Mouse (Mus musculus): ENCODE measurements around the gene Apbb2.

Gene Apbb2

DNA sequence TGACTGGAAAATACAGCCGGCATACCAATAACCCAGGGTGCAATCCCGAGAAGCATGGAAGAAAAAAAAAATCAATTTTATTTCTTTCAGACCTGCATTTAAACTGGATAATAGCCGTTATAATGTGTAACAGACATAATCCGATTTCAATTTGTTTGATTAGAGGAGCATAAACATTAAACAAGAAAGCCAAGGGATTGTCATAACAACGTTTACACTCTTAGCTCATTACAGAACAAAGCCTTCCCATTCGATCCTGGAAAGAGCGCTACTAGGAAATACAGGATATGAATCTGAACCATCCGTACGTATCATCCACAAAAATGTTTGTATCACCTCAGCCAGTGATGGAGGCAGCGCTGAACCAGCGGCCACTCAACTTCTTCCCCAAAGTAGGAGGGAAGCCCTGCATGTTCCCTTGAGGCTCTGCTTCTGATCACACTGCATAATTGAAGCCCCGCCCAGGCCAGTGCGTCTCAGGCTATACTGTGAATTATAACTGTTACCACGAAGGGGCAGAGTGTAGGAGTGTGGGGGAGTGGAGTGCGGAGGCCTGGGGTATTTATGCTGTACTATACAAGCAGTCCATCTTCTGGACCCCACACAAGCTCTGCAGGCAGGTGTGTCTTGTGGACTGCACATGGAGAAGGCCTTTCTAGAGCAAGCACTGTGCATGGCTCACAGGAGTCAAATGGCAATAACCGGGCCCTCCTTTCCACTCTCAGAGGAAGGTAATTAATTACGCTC is 278.1 kb downstream of the Apbb2 start:
- DNase-seq (ENCODE audit: low spot score in 2 of 2) = no peak

DNA sequence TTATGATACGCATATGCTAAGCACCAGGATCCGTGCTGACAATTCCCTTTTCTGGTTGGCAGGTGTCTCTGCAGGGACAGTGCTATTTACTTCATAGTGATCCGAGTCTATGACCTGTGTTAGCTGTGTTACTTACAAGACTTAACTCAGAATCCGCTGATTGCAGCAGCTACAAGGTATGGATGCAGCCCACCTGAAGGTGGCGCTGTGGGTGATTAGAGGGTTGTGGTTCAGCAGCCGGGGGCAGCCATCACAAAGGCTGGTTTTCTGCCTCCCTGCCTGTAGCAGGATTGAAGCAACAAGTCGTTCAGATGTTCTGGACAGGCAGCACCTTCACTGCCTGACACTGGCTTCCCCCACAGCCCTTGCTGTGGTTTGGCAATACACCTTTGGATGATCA is 280.0 kb downstream of the Apbb2 start:
- DNase-seq (ENCODE audit: low spot score in 2 of 2) = peak in 1 of 2 experiments; percentile 45

DNA sequence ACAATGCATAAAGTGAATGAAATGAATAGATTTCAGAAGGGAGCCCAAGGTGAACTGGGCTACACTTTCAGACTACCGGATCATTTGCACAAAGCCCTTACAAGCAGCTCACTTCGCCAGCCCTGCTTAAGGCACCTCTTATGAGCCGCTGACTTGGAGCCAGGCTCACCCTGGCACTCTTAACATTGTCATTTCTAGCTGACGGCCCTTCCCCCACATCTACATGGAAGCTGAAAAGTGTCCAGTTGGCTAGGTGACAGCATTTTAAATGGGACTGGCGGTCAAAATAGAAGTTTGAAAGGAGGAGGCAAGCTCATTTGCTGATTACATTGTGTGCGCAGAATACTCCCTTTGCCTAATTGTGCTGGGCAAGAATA is 280.6 kb downstream of the Apbb2 start:
- DNase-seq (ENCODE audit: low spot score in 2 of 2) = no peak

DNA sequence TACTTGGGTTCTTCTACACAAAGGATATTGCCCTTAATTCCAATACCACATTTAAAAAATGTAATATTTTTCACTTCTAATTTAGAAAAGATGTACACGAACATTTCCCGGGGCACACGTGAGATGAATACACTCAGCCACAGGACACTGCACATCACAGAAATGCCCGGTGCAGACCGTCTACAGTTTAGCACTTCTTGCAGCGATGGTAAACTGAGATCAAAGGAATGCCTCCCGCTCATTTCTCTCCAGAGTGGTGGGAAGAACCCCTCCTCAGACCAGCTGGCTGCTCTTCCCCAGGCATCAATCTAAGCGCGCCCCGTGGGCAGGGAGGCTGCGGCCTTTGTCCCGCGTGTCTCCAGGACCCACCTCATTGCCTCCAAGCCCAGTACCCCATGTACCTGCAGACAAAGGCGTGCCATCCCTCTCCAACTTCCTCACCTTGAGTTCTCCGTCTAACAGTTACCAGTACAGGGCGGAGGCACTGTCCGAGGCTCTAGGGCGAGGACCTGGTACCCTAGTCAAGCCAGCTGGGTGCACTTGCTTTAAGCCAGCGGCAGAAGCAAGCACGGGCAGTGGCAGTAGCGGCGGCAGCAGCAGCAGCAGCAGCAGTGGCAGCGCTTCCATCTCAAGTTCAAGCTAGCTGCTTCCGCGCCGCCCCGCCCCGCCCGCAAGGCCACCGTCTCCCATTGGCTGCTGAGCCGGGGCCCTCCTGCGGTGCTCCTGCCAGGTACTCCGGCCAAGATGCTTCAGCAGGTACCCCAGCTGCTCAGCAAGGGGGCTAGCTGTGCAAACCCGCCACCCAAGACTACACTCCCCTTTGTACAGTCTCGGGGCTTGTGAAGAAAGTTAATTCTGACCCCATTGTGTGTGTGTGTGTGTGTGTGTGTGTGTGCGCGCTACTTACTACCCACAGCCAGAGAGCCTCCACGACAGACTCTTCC is 281.3 kb downstream of the Apbb2 start:
- DNase-seq (ENCODE audit: low spot score in 2 of 2) = peak; percentile 12 to 36

DNA sequence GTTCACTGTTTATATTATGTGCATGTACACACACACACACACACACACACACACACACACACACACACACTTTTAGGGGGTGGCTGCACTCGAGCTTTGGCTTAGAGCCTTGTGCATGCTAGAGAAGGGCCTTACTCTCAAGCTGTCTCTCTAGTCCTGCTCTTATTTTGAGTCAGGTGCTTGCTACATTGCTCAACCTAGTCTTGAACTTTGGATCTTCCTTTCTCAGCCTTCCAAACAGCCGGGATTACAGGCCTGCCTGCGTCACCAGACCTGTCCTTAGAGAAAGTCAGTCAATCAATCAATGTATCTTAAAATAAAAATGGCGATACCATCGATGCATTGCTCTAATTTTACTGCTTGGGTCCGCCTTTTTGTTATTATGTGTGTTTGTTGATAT is 287.8 kb downstream of the Apbb2 start:
- DNase-seq (ENCODE audit: low spot score in 2 of 2) = no peak

DNA sequence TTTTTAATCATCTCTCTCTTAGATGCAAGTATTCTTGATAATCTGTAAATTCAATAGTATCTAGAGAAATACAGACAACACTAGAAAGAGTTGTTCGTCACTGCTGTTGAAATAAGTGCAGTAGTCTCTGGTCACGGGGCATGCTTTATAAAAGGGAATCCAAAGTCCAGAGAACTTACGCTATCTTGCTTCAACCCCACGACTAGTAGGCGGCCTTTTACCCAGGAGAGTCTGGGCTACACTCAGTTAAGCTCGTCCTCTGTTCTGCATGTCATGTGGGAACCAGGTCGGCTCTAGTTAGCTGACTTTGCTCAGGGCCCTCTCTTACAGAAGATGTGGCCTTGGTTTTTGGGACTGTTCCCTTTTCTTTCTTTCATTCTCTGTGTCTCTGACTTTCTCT is 289.8 kb downstream of the Apbb2 start:
- no peak for DNase-seq (ENCODE audit: low spot score in 2 of 2)

DNA sequence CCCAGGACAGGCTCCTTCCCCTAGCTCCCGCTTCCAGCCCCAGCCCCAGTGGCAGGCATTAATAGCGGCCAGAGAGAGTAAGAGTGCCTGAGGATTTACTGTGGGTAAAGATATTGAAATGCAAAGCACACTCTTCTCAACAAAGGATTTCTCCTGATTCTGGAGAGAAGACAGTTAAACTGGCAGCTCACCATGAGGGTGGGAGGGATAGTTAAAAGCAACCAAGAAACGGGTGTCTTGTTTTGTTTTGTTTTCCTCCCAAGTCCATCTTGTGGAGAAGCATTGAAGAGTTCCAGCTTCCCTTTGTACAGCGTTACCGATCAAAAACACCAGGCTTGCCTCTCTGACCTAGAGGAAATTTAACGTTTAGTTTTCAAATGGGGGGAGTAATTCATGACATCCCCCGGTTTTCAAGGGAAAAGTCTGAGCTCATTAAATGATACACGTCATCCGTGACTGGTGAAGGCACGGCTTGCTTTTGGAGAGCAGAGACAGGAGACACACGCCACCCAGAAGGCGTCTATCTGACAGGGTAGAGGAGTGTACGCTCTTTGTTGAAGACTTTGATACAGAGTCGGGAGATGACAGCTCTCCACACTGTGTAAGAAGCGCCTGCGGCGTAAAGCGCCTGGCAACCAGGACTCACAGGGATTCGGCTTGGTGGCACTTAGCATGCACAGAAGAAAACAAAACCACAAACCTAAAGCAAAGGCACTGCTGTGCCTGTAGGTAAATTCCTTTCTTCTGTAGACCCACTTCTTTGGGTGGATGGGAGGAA is 290.4 kb downstream of the Apbb2 start:
- DNase-seq (ENCODE audit: low spot score in 2 of 2) = no peak

DNA sequence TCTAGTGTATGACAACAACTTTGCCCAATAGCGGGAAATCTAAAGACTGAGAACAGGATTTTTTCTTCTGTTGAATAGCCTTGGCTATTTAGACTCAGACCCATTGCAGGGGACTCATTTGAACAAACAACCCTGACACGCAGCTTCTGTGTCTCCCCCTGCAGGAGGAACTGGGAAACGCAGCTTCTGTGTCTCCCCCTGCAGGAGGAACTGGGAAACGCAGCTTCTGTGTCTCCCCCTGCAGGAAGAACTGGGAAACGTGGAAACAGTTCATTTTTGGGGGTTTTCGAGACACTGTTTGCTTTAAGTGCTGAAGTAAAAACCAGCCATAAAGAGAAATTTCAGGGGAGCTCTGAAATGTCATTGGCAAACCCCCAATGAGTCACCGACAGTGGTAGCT is 292.2 kb downstream of the Apbb2 start:
- no peak for DNase-seq (ENCODE audit: low spot score in 2 of 2)

DNA sequence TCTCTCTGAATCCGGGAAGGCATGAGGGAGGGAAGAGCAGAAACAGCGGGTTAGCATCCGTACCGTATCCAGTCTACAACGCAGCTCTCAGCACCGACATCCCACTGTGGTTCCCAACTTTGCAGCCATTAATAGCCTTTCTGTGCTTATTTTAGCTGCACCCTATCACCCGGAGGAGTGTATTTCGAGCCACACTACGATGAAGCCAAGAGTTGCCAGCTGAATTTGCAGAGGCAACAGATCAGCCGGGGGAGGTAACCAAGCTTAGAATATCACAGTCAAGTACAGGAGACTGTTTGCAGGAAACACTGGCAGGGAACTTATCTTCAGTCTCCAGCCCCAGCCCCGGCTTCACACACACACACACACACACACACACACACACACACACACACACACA is 295.0 kb downstream of the Apbb2 start:
- DNase-seq (ENCODE audit: low spot score in 2 of 2) = no peak

DNA sequence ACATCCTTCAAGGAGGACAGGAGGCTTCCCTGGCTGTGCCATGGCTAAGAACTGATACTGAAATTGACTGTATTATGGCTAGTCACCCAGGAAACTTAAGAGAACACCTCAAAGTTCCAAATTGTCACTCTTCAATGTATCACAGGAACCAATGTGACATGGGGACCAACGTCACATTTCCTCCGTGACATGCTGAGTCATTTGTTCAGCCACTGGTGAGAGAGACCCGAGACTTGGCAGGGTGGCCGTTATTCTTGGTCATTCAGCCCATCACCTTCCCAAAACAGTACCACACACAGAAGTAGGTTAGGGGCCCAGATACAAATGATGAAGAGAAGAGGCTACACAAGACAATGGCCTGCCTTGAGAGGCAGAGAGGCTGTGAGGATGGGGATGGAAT is 295.5 kb downstream of the Apbb2 start:
- DNase-seq (ENCODE audit: low spot score in 2 of 2) = no peak

DNA sequence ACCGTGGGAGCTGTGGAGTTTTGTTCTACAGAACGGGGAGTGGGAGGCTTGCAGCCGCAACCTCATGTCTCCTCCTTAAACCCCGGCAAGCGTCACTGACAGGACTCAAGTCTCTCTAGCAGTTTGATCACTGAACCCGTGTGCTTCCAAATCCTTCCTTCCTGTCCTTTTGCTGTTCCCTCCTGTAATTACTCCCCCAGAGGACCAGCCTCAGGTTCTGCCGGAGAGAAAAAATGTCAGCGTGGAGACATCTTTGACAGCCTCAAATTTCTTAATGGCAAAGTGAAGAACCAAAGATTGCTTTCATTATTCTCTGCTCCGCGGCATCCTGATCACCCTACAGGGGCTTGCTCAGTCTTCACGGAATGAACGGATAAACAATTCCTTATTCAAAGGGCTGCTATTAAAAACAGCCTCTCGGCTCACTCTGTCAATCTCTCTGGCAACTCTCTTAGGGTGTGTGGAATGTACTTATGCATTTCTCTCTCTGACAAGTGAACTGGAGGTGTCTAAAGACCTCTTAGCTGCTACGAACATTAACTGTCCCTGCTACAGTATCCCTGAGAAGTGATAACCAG is 298.7 kb downstream of the Apbb2 start:
- no peak for DNase-seq (ENCODE audit: low spot score in 2 of 2)

DNA sequence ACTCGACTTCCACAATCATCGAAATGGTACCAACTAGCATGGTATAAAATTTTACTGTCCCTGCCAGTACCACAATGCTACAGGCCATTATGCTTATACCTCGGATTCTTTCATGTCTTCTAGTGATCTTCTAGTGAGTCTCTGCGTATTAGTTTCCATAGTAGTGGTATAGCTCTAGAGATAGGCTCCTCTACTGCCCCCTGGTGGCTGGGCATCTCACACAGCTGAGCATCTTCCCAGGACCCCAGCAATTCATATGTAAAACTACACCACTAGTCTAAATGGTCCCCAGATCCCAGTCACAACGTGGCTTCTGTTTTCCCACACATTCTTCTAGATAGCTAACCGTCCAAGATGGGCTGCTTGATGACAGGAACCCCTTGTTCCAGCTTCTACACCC is 299.2 kb downstream of the Apbb2 start:
- DNase-seq (ENCODE audit: low spot score in 2 of 2) = peak; percentile 39 to 83

DNA sequence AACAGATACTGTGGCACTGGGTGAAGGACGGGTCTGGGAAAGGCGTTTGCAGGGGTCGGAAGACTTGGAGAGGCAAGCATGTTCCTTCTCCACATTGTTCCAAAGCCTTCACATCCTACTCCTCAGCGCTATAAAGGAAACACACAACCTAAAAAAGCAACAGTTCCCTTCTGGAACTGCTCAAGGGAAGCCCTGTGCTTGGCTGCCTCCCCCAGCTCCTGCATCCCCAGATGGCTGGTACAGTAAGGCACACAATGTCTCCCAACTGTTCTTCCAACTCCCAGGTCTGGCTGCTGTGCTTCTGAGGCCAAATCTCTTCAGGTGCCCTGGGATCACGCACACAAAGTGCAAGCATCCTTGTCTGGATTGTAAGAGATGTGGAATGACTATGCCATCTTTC is 302.8 kb downstream of the Apbb2 start:
- DNase-seq (ENCODE audit: low spot score in 2 of 2) = no peak

DNA sequence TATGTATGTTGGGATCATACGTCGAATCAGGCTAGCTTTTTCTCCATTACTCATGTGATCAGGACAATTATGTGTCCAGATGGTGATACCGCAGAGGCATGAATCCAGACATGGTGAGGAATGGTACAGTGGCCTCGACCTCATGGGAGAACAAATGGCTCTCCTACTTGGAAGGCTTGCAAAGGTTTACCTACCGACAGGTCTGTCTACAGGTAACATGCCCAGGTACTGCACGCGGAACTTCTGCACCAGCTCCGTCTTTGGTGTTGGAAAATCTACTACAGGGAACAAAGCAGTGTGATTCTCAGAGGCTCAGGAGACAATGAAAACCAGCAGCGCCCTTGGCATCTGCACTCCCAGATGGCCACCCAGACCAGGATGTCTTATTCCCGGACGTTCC is 307.8 kb downstream of the Apbb2 start:
- no peak for DNase-seq (ENCODE audit: low spot score in 2 of 2)

DNA sequence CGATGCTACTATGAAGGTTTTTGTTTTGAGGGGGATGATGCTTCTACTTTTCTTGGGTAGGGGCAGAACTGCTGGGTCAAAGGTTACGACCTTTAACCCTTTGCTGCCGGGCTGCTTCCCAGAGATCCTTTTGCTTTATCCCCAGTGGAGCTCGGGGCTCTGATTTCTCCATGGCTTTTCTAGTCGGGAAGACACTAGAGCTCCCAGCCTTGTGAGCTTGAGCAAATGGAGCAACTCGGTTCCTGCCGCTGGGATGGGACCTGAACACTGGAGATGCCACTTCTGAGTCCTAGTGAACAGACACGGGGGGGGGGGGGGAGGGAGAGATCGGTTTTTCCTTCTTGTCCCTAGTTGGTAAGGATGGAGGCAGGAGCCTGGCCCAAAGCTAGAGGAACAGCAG is 308.3 kb downstream of the Apbb2 start:
- no peak for DNase-seq (ENCODE audit: low spot score in 2 of 2)

DNA sequence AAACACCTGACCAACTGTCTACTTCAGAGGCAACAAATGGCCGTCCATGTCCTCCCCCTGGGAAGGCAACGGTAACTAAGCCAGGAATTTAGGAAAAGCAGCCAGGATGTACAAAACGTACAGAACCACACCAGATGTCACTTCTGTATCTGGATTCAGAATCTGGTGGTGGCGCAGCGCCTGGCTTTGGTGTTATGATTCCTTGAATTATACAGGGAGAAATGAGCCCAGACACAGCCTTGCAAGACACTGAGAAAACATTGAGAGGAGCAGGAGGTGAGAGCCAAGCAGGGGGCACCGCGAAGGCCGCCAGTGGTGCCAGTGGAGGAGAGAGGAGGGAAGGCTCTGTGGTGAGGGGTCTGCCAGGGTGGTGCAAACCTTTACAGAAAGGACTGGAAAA is 313.1 kb downstream of the Apbb2 start:
- no peak for DNase-seq (ENCODE audit: low spot score in 2 of 2)

DNA sequence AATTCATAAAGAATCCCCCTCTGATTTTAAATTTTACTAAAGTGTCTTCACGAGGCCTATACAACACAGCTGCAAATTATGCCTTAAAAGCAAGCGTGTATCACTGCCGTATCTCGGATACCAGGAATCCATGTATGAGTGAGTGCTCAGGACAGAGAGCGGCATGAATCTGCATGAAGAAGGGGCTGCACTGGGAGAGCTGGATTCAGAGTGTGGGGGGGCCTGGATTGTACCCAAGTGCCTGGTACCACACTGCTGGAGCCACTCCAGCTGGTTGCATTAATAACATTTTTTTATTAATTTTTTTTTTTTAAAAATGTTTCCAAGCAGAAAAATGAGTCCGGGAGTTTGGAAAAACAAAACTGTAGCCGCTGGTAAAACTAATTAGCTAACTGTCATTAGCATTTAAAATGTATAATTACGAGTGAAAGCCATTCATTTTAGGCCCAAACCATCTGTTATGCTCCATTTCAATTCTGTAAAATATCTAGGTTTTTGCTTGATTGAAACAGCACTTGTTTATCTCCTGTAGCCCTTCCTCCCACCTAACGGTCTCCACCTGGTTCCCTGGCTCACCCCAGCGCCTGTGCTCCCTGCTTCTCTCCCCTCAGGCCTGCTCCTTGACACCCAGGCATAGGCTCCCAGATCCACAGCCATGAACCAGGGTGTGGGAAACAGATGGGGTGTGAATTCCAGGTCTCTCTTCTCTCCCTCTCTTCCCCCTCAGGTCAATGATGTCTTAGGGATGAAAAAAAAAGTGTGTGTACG is 314.1 kb downstream of the Apbb2 start:
- DNase-seq (ENCODE audit: low spot score in 2 of 2) = no peak

DNA sequence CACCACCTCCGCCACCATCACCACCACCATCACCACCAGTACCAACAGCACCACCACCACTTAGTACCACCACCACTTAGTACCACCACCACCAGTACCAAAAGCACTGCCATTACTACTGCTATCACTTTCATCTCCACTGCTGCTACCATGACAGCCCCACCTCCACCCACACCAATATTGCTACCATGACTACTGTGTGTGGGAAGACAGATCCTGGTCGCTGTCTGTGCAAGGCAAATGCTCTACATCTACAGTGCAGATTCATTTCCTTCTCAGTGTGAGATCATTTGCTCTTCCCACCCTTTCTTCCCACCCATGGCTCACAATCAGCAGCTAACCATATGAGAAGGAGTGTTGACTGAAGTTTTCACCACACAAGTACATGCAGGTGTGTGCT is 315.7 kb downstream of the Apbb2 start:
- DNase-seq (ENCODE audit: low spot score in 2 of 2) = no peak

DNA sequence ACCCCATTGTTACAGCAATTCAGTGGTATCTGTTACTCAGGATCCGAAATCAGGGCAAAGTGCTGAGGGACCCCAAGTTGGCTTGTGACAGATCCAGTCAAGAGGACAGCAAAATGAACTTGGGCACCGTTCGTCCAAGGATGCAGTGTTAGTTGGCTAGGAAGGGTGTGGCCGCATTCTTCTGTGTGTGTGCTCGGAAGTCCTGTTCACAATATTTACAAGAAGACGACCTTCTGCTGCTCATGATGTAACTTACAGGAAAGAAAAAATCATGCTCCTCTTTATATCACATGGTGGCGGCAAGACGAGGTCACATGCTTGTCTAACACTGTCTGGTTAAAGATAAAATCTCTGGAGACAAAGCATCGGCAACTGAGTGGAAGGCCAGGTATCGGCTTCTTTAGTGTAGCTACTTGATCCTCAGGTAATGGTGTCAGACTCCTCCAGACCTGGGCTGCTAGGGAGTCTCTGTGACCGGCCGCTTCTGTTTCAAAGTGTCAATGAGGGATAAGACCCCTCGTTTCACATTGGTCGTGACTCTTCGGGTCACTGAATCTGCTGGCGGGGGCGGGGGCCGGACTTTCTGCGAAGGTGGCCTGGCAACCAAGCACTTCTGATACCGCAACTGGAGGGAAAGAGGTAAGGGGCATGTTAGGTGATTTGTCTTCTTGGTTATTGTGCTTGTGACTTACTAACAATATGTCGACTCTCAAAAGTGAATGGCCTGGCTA is 316.3 kb downstream of the Apbb2 start:
- no peak for DNase-seq (ENCODE audit: low spot score in 2 of 2)

DNA sequence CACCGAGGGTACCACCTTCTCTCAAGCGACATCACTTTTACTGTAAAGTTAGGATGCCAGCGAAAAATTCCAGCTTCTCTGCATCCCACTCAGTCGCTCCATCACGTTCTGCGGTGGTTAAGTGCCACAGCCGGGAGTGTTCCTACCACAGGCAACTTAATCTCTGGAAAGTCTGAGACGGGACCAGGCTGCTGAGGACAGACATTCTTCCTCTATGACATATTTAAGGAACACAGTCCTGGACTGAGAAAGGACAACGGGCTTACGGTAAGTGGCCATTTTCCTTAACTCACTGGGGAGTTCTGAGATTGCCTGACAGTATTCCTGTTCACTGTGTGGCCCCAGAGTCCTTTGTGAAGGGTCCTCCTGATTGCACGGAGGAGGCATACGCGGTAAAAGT is 318.0 kb downstream of the Apbb2 start:
- no peak for DNase-seq (ENCODE audit: low spot score in 2 of 2)

DNA sequence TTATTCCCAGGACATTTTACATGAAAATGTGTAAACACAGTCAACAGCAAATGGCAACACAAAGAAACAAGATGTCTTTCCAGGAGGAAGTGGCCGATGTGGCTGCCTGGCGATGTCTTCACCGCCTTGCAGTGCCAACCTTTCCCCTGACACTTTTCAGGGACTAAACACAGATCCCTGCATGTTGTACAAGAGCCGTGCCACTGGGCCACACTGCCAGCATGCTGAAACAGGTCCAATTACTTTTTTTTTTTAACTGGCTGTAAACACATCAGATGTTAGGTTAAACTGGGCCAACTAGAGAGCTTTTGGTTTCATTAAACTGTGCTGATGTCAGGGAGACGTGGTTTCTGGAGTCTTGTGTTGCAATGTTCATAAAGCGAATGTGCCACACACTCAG is 319.7 kb downstream of the Apbb2 start:
- no peak for DNase-seq (ENCODE audit: low spot score in 2 of 2)

All from thymus, postnatal 10 days (tissue).